Mouse (Mus musculus) monocyte, adult 5-6 weeks (primary cell): ENCODE data around the gene Gm2000. TPM values are rescaled to one million over a fixed set of nuclear protein-coding genes. Genes with fewer than 3 reads are reported as not detected.
"Not testable (repeated sequence)": the region's sequence is repeated elsewhere in the genome, so short reads cannot be mapped to it uniquely, and the experiment has no call there.

Experiments
- ATAC-seq: fragments of 153-309, 156-312 bp; replicated peaks from 2 replicates; pipeline ENCODE4 v1.8.0; 2017; ENCODE audit warnings: mild to moderate bottlenecking; ENCODE audit not compliant: low TSS enrichment, insufficient number of reproducible peaks, severe bottlenecking, poor library complexity, low FRiP score
- total RNA-seq: library from RNA; stranded (forward); fragments of 200-1000, 200-491, 200-594 nt; gene quantifications from 3 replicates; pipeline ENCODE4 v1.2.3, GENCODE M21; 2017

Gene Gm2000
- total RNA-seq, result 950 to 1,369 TPM (median 1,318 TPM) in 3 replicates

GRCm38 (mm10) chr1:156365740-156366139 is at the start of gene Gm2000:
Gm2000 (plus strand) TSS chr1:156366040.
- no peak for ATAC-seq

- no peak for ATAC-seq
These were observed 42.7 kb upstream of the Gm2000 start for GRCm38 (mm10) chr1:156323126-156323525.

- ATAC-seq, result no peak
These were observed 25.0 kb upstream of the Gm2000 start for GRCm38 (mm10) chr1:156340847-156341246.

GRCm38 (mm10) chr1:156344433-156344832 is 21.4 kb upstream of the Gm2000 start:
- no peak for ATAC-seq

GRCm38 (mm10) chr1:156345633-156346032 is 20.2 kb upstream of the Gm2000 start:
- no peak for ATAC-seq

- no peak for ATAC-seq
These were observed 16.8 kb upstream of the Gm2000 start for GRCm38 (mm10) chr1:156349031-156349430.

GRCm38 (mm10) chr1:156350441-156350840 is 15.4 kb upstream of the Gm2000 start:
- ATAC-seq, result no peak

- no peak for ATAC-seq
These were observed 13.4 kb upstream of the Gm2000 start for GRCm38 (mm10) chr1:156352466-156352865.

GRCm38 (mm10) chr1:156381217-156381616 is 15.4 kb downstream of the Gm2000 start:
- no peak for ATAC-seq

GRCm38 (mm10) chr1:156386232-156386631 is 20.4 kb downstream of the Gm2000 start:
- ATAC-seq, result no peak

GRCm38 (mm10) chr1:156386880-156387279 is 21.0 kb downstream of the Gm2000 start:
- ATAC-seq, result no peak

- ATAC-seq, result no peak
These were observed 27.3 kb downstream of the Gm2000 start for GRCm38 (mm10) chr1:156393148-156393547.

- not testable (repeated sequence) for ATAC-seq
These were observed 34.3 kb downstream of the Gm2000 start for GRCm38 (mm10) chr1:156400159-156400558.

GRCm38 (mm10) chr1:156402491-156402890 is 36.7 kb downstream of the Gm2000 start:
- no peak for ATAC-seq

- ATAC-seq, result no peak
These were observed 37.4 kb downstream of the Gm2000 start for GRCm38 (mm10) chr1:156403251-156403650.

GRCm38 (mm10) chr1:156408004-156408403 is 42.2 kb downstream of the Gm2000 start:
- ATAC-seq, result no peak

- no peak for ATAC-seq
These were observed 42.7 kb downstream of the Gm2000 start for GRCm38 (mm10) chr1:156408521-156408920.

Other genes with a start within 250 kb of the Gm2000 start
- not detected in 3 replicates for gene Fam163a, start 161.0 kb upstream of the Gm2000 start, total RNA-seq
- 0.29 TPM in 1 of 3 replicates, not detected in the others for gene Tdrd5, start 62.4 kb upstream of the Gm2000 start, total RNA-seq
- not detected in 3 replicates for gene Nphs2, start 55.3 kb upstream of the Gm2000 start, total RNA-seq
- 1.2 to 7.4 TPM in 2 of 3 replicates, not detected in the other for gene Axdnd1, start 55.1 kb downstream of the Gm2000 start, total RNA-seq
- 125 to 142 TPM (median 127 TPM) in 3 replicates for gene Soat1, start 108.3 kb downstream of the Gm2000 start, total RNA-seq
- gene Gm10031, start 158.0 kb downstream of the Gm2000 start, total RNA-seq, result 6.0 to 10.7 TPM (median 9.9 TPM) in 3 replicates
- 17.1 to 22.4 TPM (median 18.6 TPM) in 3 replicates for gene Abl2, start 192.7 kb downstream of the Gm2000 start, total RNA-seq